ENCODE assay signal across 19 mouse cellular contexts in genomic region chr12:107156791-107157428, GRCm38 (mm10).
"Had no signal": no experiment of that assay in that cellular context is flagged by ENCODE, and none has a peak within 500 bp of the region (broad histone marks: within the 10 kb centered on the region; RNA-seq: fewer than 3 reads in every experiment).

No protein-coding gene starts in this region.

- H3K4me3 ChIP-seq: kidney, embryonic 15.5 days; limb, embryonic 12.5 days; limb, embryonic 15.5 days; lung, embryonic 15.5 days; neural tube, embryonic 12.5 days; neural tube, embryonic 15.5 days; stomach, embryonic 15.5 days had no signal

- H3K27me3 ChIP-seq: kidney, embryonic 15.5 days; neural tube, embryonic 12.5 days; stomach, embryonic 15.5 days had no signal

- H3K36me3 ChIP-seq: kidney, embryonic 15.5 days; limb, embryonic 12.5 days; limb, embryonic 15.5 days; lung, embryonic 15.5 days; neural tube, embryonic 12.5 days; neural tube, embryonic 15.5 days; stomach, embryonic 15.5 days had no signal

- H3K27ac ChIP-seq: kidney, embryonic 15.5 days; limb, embryonic 12.5 days; limb, embryonic 15.5 days; liver, embryonic 14.5 days; lung, embryonic 15.5 days; neural tube, embryonic 12.5 days; neural tube, embryonic 15.5 days; stomach, embryonic 15.5 days had no signal

- H3K4me1 ChIP-seq: limb, embryonic 15.5 days; lung, embryonic 15.5 days; stomach, embryonic 15.5 days had no signal

- DNase-seq: kidney, adult 18-20 months; kidney, postnatal 10 days; kidney, postnatal 36 days; left cerebral cortex, postnatal 4 days; liver, postnatal 0 days; lung, postnatal 14 days; lung, postnatal 4 days; midbrain, embryonic 14.5 days; retina, postnatal 1 day; right cerebral cortex, postnatal 25 days; spleen, adult 18-20 months had no signal
